Mouse (Mus musculus) megakaryocyte-erythroid progenitor cell, adult 5 weeks (primary cell): ENCODE data around the gene Olfr1297. TPM values are rescaled to one million over a fixed set of nuclear protein-coding genes. Genes with fewer than 3 reads are reported as not detected.

Experiments
- polyA plus RNA-seq: library from polyadenylated mRNA; stranded (reverse); fragments of >175 nt; gene quantifications from 2 replicates; pipeline ENCODE4 v1.2.3, GENCODE M21; 2012

The Olfr1297 gene
- polyA plus RNA-seq, result not detected in 2 replicates

GRCm38 (mm10) chr2:111626397-111626796 is at the start of gene Olfr1297:
Gene Olfr1297, minus strand, starts transcription at chr2:111626497.

GRCm38 (mm10) chr2:111661119-111661518 is 34.8 kb upstream of the Olfr1297 start, which contains the start of gene Olfr1299:
Gene Olfr1299, plus strand, starts transcription at chr2:111661419.

GRCm38 (mm10) chr2:111649101-111649500 is 22.8 kb upstream of the Olfr1297 start, which contains the start of gene Olfr1298:
Gene Olfr1298, minus strand, starts transcription at chr2:111649201.

GRCm38 (mm10) chr2:111569581-111569980 is 56.7 kb downstream of the Olfr1297 start, which contains the start of gene Olfr1295:
Gene Olfr1295, minus strand, starts transcription at chr2:111569681.

Other genes starting within 250 kb of the Olfr1297 start
- gene Olfr1286, start 203.4 kb downstream of the Olfr1297 start, polyA plus RNA-seq, result not detected in 2 replicates
- gene Olfr1287, start 177.4 kb downstream of the Olfr1297 start, polyA plus RNA-seq, result not detected in 2 replicates
- not detected in 2 replicates for gene Olfr1288, start 152.4 kb downstream of the Olfr1297 start, polyA plus RNA-seq
- not detected in 2 replicates for gene Olfr1289, start 145.7 kb downstream of the Olfr1297 start, polyA plus RNA-seq
- gene Olfr1290, start 132.7 kb downstream of the Olfr1297 start, polyA plus RNA-seq, result not detected in 2 replicates
- gene Olfr1291-ps1, start 129.3 kb downstream of the Olfr1297 start, polyA plus RNA-seq, result not detected in 2 replicates
- gene Olfr1293-ps, start 101.3 kb downstream of the Olfr1297 start, polyA plus RNA-seq, result not detected in 2 replicates
- not detected in 2 replicates for gene Olfr1294, start 86.2 kb downstream of the Olfr1297 start, polyA plus RNA-seq
- gene Olfr1295, start 56.8 kb downstream of the Olfr1297 start, polyA plus RNA-seq, result not detected in 2 replicates
- not detected in 2 replicates for gene Olfr1298, start 22.7 kb upstream of the Olfr1297 start, polyA plus RNA-seq
- gene Olfr1299, start 34.9 kb upstream of the Olfr1297 start, polyA plus RNA-seq, result not detected in 2 replicates
- gene Olfr1301, start 124.5 kb upstream of the Olfr1297 start, polyA plus RNA-seq, result not detected in 2 replicates
- not detected in 2 replicates for gene Olfr1302, start 150.9 kb upstream of the Olfr1297 start, polyA plus RNA-seq
- gene Olfr1303, start 193.8 kb upstream of the Olfr1297 start, polyA plus RNA-seq, result not detected in 2 replicates